Mouse (Mus musculus) heart, embryonic 13.5 days (tissue): Measurements from ENCODE around the gene Fbxo4. TPM values are rescaled to one million over a fixed set of nuclear protein-coding genes. Genes with fewer than 3 reads are reported as not detected.

Experiments used
- ATAC-seq: fragments of 200-750 bp; cut with Nextera tagmentation; 2 replicates; pipeline ENCODE4 v1.8.0; 2017; ENCODE audit warnings: moderate TSS enrichment; ENCODE audit not compliant: insufficient number of reproducible peaks, low FRiP score, low TSS enrichment; ENCODE audit errors: extremely low read depth
- H3K27ac ChIP-seq: fragments of 300-500 bp; sonication (generic); replicated peaks from 2 replicates; pipeline ENCODE4 v1.5.1; 2015; ENCODE audit warnings: moderate library complexity, mild to moderate bottlenecking, inconsistent platforms
- H3K27me3 ChIP-seq: fragments of 300-500 bp; sonication (generic); replicated peaks from 2 replicates; pipeline ENCODE4 v1.6.1; 2015; ENCODE audit warnings: mild to moderate bottlenecking, inconsistent platforms
- H3K36me3 ChIP-seq: fragments of 300-500 bp; sonication (generic); 2 replicates; pipeline ENCODE4 v1.6.1; 2015; ENCODE audit warnings: mild to moderate bottlenecking, inconsistent platforms
- H3K4me1 ChIP-seq: fragments of 300-500 bp; sonication (generic); 2 replicates; pipeline ENCODE4 v1.6.1; 2015; ENCODE audit warnings: inconsistent platforms
- H3K4me2 ChIP-seq: fragments of 300-500 bp; sonication (generic); 2 replicates; pipeline ENCODE4 v1.6.1; 2015; ENCODE audit warnings: inconsistent platforms, mild to moderate bottlenecking, moderate library complexity
- H3K4me3 ChIP-seq: fragments of 300-500 bp; sonication (generic); 2 replicates; pipeline ENCODE4 v1.5.1; 2015; ENCODE audit warnings: moderate library complexity, mild to moderate bottlenecking, inconsistent platforms
- H3K9ac ChIP-seq: fragments of 300-500 bp; sonication (generic); 2 replicates; pipeline ENCODE4 v1.6.1; 2015; ENCODE audit warnings: inconsistent platforms, mild to moderate bottlenecking, moderate library complexity
- H3K9me3 ChIP-seq: fragments of 300-500 bp; sonication (generic); 2 replicates; pipeline ENCODE4 v1.6.1; 2016; ENCODE audit warnings: inconsistent platforms
- WGBS: fragments of 180-500 bp; shearing (Covaris S2); methylation state at CpG from one replicate; pipeline ENCODE4 v1.1.7; 2015; ENCODE audit warnings: mixed read lengths; 5-methylcytosine and 5-hydroxymethylcytosine counted together
- polyA plus RNA-seq: library from polyadenylated mRNA; unstranded; fragments of >200 nt; fragmentation: Nextera tagmentation; extraction: Ambion mirVana; gene quantifications from 2 replicates; pipeline ENCODE4 v1.2.1, GENCODE M21; 2015

The Fbxo4 gene
- polyA plus RNA-seq, 1 experiment from 2014 or later: 9.7 TPM

GRCm38 (mm10) chr15:3973300-3973699 lies 6.1 kb downstream of the Fbxo4 start:
- Histone ChIP-seq H3K4me1 (no peaks in the 10 kb centered on the region), H3K4me2 (no peak overlapping the region), H3K9ac (no peak overlapping the region), H3K9me3 (no peaks in the 10 kb centered on the region), H3K27me3 (no peaks in the 10 kb centered on the region), H3K27ac (no peak overlapping the region), H3K4me3 (no peak overlapping the region), H3K36me3 (peaks cover 40% of the 10 kb centered on the region)
- 83% methylated on average over 3 of the region's 3 CpGs for WGBS
- no peak for ATAC-seq

GRCm38 (mm10) chr15:3970193-3970592 lies 9.2 kb downstream of the Fbxo4 start:
- 86% methylated on average over 6 of the region's 6 CpGs for WGBS
- H3K4me2 ChIP-seq: no peak overlapping the region
- H3K36me3 ChIP-seq: peaks cover 46% of the 10 kb centered on the region
- no peaks in the 10 kb centered on the region for H3K9me3 ChIP-seq
- no peak overlapping the region for H3K4me3 ChIP-seq
- no peak for ATAC-seq
- H3K9ac ChIP-seq: no peak overlapping the region
- no peaks in the 10 kb centered on the region for H3K27me3 ChIP-seq
- no peaks in the 10 kb centered on the region for H3K4me1 ChIP-seq
- no peak overlapping the region for H3K27ac ChIP-seq

GRCm38 (mm10) chr15:3969743-3970142 lies 9.6 kb downstream of the Fbxo4 start:
- Histone ChIP-seq H3K27me3 (no peaks in the 10 kb centered on the region), H3K27ac (no peak overlapping the region), H3K9ac (no peak overlapping the region), H3K4me1 (no peaks in the 10 kb centered on the region), H3K4me3 (no peak overlapping the region), H3K4me2 (no peak overlapping the region), H3K9me3 (no peaks in the 10 kb centered on the region), H3K36me3 (peaks cover 42% of the 10 kb centered on the region)
- ATAC-seq: no peak
- WGBS: 72% methylated on average over 14 of the region's 14 CpGs

GRCm38 (mm10) chr15:3962251-3962650 lies 17.1 kb downstream of the Fbxo4 start:
- no peak overlapping the region for H3K9ac ChIP-seq
- H3K4me1 ChIP-seq: peaks cover 7% of the 10 kb centered on the region
- H3K4me3 ChIP-seq: no peak overlapping the region
- no peak for ATAC-seq
- H3K27ac ChIP-seq: peak overlapping the region; percentile 71
- peak overlapping the region; percentile 28; the same call in 1 of the 2 replicates for H3K4me2 ChIP-seq
- H3K9me3 ChIP-seq: no peaks in the 10 kb centered on the region
- peaks cover 3% of the 10 kb centered on the region; the same call in 1 of the 2 replicates for H3K36me3 ChIP-seq
- WGBS: 39% methylated on average over 8 of the region's 8 CpGs
- H3K27me3 ChIP-seq: no peaks in the 10 kb centered on the region

GRCm38 (mm10) chr15:3960094-3960493 lies 19.3 kb downstream of the Fbxo4 start:
- Histone ChIP-seq H3K4me1 (peaks cover 7% of the 10 kb centered on the region), H3K36me3 (no peaks in the 10 kb centered on the region), H3K9me3 (no peaks in the 10 kb centered on the region), H3K4me2 (no peak overlapping the region), H3K4me3 (no peak overlapping the region), H3K27ac (no peak overlapping the region), H3K9ac (no peak overlapping the region), H3K27me3 (no peaks in the 10 kb centered on the region)
- ATAC-seq: no peak
- 54% methylated on average over 1 of the region's 1 CpGs for WGBS

- H3K9me3 ChIP-seq: peaks cover 5% of the 10 kb centered on the region
- 24% methylated on average over 4 of the region's 4 CpGs for WGBS
- H3K4me2 ChIP-seq: no peak overlapping the region
- no peaks in the 10 kb centered on the region for H3K27me3 ChIP-seq
- no peak overlapping the region for H3K27ac ChIP-seq
- H3K36me3 ChIP-seq: no peaks in the 10 kb centered on the region
- H3K4me3 ChIP-seq: no peak overlapping the region
- H3K4me1 ChIP-seq: peaks cover 7% of the 10 kb centered on the region
- no peak overlapping the region for H3K9ac ChIP-seq
- ATAC-seq: no peak
Measured at GRCm38 (mm10) chr15:3957982-3958381, 21.4 kb downstream of the Fbxo4 start.

- no peak for ATAC-seq
- Histone ChIP-seq H3K4me1 (no peaks in the 10 kb centered on the region), H3K4me2 (no peak overlapping the region), H3K36me3 (no peaks in the 10 kb centered on the region), H3K9ac (no peak overlapping the region), H3K27ac (no peak overlapping the region), H3K4me3 (no peak overlapping the region), H3K27me3 (no peaks in the 10 kb centered on the region), H3K9me3 (peaks cover 5% of the 10 kb centered on the region)
- WGBS: 85% methylated on average over 2 of the region's 2 CpGs
Measured at GRCm38 (mm10) chr15:3954971-3955370, 24.4 kb downstream of the Fbxo4 start.

- H3K36me3 ChIP-seq: no peaks in the 10 kb centered on the region
- H3K27ac ChIP-seq: no peak overlapping the region
- no peak overlapping the region for H3K9ac ChIP-seq
- no peak for ATAC-seq
- H3K4me1 ChIP-seq: no peaks in the 10 kb centered on the region
- H3K4me3 ChIP-seq: no peak overlapping the region
- WGBS: 83% methylated on average over 2 of the region's 2 CpGs
- H3K4me2 ChIP-seq: no peak overlapping the region
- H3K9me3 ChIP-seq: no peaks in the 10 kb centered on the region
- H3K27me3 ChIP-seq: no peaks in the 10 kb centered on the region
Measured at GRCm38 (mm10) chr15:3938132-3938531, 41.2 kb downstream of the Fbxo4 start.

GRCm38 (mm10) chr15:3936056-3936455 lies 43.3 kb downstream of the Fbxo4 start:
- Histone ChIP-seq H3K27me3 (no peaks in the 10 kb centered on the region), H3K36me3 (no peaks in the 10 kb centered on the region), H3K4me2 (no peak overlapping the region), H3K9ac (no peak overlapping the region), H3K4me3 (no peak overlapping the region), H3K4me1 (no peaks in the 10 kb centered on the region), H3K9me3 (no peaks in the 10 kb centered on the region), H3K27ac (no peak overlapping the region)
- no peak for ATAC-seq
- WGBS: 83% methylated on average over 3 of the region's 3 CpGs

- no peak overlapping the region for H3K4me2 ChIP-seq
- no peaks in the 10 kb centered on the region for H3K9me3 ChIP-seq
- H3K9ac ChIP-seq: no peak overlapping the region
- H3K27ac ChIP-seq: no peak overlapping the region
- no peaks in the 10 kb centered on the region for H3K36me3 ChIP-seq
- H3K4me3 ChIP-seq: no peak overlapping the region
- 76% methylated on average over 4 of the region's 4 CpGs for WGBS
- no peaks in the 10 kb centered on the region for H3K27me3 ChIP-seq
- no peaks in the 10 kb centered on the region for H3K4me1 ChIP-seq
- no peak for ATAC-seq
Measured at GRCm38 (mm10) chr15:3933466-3933865, 45.9 kb downstream of the Fbxo4 start.

GRCm38 (mm10) chr15:3931931-3932330 lies 47.4 kb downstream of the Fbxo4 start:
- H3K4me2 ChIP-seq: no peak overlapping the region

More at GRCm38 (mm10) chr15:3931931-3932330, 47.4 kb downstream of the Fbxo4 start:
- no peak for ATAC-seq
- no peaks in the 10 kb centered on the region for H3K36me3 ChIP-seq
- H3K27ac ChIP-seq: no peak overlapping the region
- 77% methylated on average over 1 of the region's 1 CpGs for WGBS
- no peaks in the 10 kb centered on the region for H3K27me3 ChIP-seq
- no peaks in the 10 kb centered on the region for H3K9me3 ChIP-seq
- H3K4me3 ChIP-seq: no peak overlapping the region
- no peak overlapping the region for H3K9ac ChIP-seq
- H3K4me1 ChIP-seq: no peaks in the 10 kb centered on the region
